Mouse (Mus musculus) megakaryocyte progenitor cell, adult 5-6 weeks (primary cell): ENCODE data around the gene Gadl1. TPM values are rescaled to one million over a fixed set of nuclear protein-coding genes. Genes with fewer than 3 reads are reported as not detected.

Experiments
- ATAC-seq: replicated peaks from 2 replicates; pipeline ENCODE4 v1.8.0; 2016; ENCODE audit warnings: mild to moderate bottlenecking, moderate TSS enrichment, inconsistent platforms; ENCODE audit not compliant: poor library complexity
- total RNA-seq, 2 experiments: library from RNA; stranded (forward) in 1 of 2; stranded (reverse) in 1 of 2; fragments of 157-497, 149-512 nt in 1 of 2; fragments of 200-1000 nt in 1 of 2; gene quantifications; 2 replicates each; pipeline versions ENCODE4 v1.2.3 to v1.2.4; 2015 to 2017

Gene Gadl1
- total RNA-seq, 2 experiments from 2014 or later = 0.22 to 0.71 TPM

DNA sequence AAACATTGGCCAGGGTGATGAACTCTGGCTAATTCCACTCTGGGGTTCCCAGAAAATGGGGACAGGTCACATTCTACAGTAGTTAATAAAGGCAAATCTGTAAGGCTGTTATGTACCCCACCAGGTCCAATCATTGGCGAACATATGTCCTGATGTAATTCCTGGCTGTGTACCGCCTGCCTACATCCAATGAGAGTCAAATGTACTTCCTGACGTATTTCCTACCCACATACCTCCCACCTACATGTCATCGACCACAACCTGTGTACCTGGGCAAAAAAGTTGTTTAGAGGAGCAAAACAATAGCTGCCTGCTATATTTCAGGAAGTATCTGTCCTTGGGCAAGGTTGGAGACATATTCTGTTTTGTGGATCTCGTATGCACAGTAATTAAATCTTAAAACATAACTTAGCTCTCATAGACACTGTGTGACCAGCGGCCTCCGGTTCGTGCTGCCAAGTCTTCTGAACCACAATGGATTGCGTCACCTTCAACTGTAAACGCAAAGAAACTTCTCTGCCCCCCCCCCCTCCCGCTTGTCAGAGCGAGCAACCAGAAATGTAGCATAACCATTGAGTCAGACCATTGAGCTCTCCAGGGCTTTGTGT is 175.2 kb downstream of the Gadl1 start:
- ATAC-seq = peak; percentile 59

DNA sequence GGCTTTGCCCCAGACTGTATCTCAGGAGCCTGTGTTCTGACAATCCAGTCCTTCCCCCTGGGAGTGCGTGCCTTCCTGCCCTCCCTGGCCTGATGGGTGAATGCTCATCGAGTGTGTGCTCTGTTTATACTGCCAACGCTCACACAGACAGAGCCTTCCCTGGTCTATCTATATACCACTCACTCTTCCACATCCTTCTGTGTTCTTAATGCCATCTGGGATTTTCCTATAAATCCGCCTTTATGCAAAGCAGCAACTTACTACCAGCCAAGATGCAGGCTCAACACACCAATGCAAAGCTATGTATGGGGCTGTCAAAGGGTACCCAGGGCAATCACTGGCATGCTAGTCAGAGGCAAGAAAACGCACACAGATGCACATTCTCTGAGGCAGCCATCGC is 176.7 kb downstream of the Gadl1 start:
- ATAC-seq = no peak

DNA sequence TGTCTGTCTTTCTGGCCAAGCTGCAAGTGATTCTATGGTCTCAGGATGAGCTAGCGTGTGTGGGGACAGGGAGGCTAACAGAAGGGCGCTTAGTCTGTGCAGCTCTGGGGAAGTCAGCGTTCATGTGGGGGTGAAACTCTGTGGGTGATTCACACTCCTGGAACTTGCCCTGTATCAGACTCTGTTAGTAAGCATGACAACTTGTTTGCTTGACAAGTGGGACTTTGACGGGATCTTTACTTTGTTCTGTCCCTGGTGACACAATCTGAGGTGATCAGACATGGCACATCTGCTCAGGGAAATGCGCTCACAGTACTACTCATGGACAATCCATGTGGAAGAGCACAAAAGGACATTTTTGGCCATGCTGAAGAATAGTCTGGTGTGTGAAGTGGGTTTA is 178.0 kb downstream of the Gadl1 start:
- ATAC-seq = no peak

GRCm38 (mm10) chr9:116087880-116088279 is 178.6 kb downstream of the Gadl1 start:
- peak; percentile 56 for ATAC-seq

DNA sequence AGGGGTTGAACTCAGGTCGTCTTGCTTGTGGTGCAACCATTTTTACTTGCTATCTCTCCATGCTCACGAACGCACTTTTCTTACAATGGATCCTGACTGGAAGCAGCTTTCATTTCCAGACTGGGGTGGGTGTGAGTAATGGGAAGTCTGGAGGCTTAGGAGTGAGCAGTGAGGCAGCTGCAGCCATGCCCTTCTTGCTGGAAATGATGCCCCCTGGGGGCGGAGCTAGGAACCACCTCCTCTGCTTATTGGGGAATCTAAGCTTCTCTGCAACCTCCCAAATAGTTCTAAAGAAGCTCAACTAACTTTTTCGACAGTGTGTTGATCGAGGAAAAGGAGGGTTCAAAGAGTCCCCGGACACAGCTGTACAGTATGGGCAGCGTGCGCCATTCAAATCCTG is 179.7 kb downstream of the Gadl1 start:
- no peak for ATAC-seq

DNA sequence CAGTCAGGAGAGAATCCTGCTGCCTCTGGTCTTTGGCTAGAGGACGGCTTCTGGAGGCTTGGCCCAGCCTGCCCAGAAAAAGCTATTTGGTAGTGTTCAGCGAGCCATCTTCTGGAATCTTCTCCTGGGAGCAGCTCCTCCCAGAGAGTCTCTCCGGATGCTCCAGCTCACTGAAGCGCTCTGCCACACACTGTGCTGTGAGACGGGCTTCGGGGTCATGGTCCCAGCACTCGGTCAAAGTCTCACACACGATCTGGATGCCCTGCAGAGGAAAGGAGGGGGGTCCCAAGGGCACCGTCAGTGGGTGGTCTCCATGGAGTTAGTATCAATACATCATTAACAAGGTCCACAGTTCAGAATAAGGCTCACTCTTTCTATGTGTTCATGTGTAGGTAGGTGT is 181.0 kb downstream of the Gadl1 start:
- ATAC-seq = no peak

DNA sequence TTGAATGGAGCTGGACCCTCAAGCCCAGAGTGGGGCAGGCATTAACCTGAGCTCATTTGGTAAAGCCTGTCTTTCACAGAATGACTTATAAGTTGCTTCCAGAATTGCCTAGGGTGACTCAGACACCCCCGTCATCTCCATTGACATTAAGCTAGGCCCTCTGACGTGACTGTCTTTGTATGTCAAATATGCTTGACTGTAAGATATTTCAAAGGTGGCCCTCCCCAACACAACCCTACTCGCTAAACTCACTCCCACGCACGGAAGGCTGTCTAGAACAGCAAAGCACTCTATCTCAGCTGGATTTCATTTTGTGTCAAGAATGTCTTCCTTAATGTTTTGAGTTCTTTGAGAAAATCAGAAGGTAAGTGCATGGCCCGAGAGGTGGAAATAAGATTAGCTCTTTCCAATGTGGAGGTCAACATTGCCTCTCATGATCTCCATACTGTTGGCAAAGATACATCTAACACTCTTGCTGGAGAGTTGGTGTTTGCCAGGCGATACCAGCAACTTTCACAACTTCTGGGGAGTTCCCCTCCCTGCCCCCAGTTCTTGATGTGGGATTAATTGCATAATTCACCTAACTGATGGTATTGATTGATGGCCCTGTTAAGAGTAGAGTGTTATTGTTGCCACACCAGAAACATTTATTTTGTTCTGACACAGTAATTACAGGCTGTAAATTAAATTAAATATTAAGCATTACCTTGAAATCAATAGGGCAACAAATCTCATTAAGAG is 182.0 kb downstream of the Gadl1 start:
- peak; percentile 45 for ATAC-seq

- no peak for ATAC-seq
Observed at GRCm38 (mm10) chr9:116091921-116092320, 182.7 kb downstream of the Gadl1 start.

DNA sequence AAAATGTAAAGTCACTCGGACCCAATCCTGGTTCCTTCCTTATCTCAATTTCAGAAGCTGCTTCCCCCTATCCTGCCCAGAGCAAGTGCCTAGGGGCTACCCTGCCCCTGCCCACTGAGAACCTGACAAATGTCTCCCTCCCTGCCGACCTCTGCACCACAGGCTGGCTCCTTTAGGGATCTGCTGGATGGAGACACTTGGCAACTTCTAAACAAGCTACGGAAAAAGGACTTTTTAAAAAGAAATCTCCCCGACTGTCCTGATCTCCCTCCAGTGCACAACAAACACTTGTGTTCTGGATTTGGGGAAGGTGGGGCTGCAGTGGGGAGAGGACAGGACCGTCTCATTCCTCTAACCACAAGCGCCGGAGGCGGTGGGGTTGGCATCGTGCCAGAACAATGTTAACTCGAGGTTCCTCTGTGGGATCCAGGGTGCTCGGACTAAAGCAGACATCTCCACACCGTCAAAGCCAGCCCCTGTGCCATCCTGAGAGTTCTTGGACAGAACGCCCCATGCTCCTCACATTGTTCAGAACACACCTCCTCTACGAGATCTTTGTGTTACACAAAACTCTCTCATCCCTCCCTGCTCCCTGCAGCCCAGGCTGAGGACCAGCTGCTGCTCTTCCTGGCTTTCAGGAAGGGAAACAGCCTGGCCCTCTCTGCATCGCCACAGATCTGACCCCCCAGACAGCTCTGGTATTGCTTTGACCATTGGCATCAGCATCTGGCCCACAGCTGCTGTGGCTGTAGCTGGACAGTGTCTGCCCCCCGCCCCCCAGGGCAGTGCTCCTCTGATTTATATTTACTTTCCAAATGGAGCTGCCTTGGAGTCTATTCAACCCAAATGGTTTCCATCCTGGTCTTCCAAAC is 189.7 kb downstream of the Gadl1 start:
- peak; percentile 65 for ATAC-seq

DNA sequence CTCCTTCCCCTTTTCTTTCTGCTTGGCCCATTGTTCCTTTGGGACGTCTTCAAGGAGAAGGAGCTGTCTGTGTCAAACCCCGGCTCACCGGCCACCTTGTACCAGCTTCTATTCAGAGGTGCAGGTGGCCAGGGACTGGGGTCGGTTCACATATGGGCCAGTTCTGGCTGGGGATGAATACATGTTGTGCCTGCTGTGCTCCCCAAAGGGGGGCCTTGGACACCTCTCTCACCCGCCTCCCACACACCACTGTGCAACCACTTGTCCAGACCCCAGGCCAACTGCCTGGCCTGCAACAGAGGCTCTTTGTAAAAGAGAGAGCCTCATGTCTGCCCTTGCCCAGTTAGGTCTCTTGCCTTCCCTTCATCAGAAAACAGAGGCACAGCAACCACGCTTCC is 190.3 kb downstream of the Gadl1 start:
- ATAC-seq = no peak

GRCm38 (mm10) chr9:116100015-116100414 is 190.8 kb downstream of the Gadl1 start:
- no peak for ATAC-seq

DNA sequence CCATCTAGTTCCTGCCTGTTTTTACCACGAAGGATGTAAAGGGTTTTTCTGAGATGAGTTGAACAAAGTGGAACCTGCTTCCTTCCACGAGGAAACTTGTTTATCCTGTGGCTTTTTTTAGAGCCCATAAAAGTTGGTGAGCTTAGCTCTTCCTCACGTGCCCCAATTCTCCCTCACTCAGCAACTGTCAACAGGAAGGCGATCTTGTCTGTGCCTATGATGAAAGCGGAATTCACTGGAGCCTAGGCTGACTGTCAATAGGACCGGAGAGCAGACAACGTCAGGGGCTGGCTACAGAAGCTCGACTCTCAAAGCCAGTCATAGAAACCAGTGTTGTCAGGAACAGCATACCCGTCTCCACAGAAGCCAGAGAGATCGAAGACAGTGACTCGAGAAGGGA is 192.6 kb downstream of the Gadl1 start:
- ATAC-seq = peak; percentile 50

DNA sequence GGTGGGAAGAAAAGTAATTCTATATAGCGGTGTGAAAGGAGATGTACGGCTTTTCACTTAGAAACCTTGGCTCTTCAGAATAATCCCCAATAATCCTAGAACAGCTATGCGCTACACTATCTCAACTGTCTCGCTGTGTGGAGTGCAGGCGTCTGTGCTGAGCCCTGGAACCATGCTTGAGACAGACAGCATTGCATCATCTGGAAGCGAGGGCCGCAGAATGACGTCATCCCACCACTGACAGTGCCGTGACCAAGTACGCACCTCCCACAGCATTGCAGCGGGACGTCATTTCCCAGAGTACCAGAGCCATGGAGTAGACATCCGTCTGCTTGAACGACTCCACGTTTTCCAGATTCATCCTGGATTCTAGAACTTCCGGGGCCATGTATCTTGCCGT is 195.5 kb downstream of the Gadl1 start:
- peak; percentile 70 for ATAC-seq

DNA sequence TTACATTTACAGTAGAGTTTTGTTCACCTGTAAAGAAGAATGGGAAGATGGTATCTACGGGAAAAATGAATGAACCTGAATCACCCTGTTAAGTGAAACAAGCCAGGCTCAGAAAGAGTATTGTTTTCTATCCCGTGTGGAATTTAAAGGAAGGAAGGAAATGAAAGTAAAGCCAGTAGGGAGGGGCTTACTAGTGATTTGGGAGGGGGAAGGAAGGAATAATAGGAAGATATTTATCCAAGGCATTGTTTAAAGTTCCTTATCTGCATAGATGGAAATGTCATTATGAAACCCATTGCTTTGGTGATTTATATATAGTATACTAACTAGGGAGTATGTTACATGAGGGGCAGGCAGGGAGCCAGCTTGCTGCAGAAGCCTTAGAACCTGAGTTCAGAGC is 199.5 kb downstream of the Gadl1 start:
- ATAC-seq = no peak

DNA sequence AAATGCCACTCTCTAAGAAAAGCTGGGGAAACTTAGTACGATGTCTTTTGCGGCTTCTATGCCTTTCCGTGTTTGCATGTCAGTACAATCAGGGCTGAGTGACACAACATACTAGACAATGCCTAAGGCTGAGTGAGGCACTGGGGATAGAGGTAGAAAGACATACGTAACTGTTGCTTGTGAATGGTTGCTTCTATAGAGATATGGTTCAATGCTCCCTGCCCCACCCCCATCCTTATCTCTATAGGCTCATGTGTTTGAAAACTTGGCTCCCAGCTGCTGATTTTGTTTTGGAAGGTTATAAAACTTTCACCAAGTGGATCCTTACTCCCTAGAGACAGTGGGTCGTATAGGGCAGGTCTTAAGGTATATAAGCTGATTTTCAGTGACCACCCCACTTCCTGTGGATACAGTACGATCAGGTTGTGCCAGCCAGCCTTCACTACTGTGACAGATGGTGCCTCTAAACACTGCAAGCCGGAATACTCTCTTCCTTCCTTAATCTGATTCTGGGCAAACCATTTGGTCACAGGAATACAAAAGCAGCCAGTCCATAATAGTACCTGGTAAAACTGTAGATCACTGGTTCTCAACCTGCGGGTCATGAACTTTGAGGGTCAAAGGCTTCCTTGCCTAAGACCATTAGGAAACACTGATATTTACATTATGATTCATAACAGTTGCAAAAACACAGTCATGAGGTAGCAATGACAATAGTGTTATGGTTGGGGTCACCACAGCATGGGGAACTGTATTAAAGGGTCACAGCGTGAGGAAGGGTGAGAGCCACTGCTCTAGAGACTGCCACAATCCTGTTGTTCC is 202.1 kb downstream of the Gadl1 start:
- peak; percentile 96 for ATAC-seq

GRCm38 (mm10) chr9:116114339-116114738 is 205.1 kb downstream of the Gadl1 start:
- no peak for ATAC-seq

GRCm38 (mm10) chr9:116115875-116116274 is 206.6 kb downstream of the Gadl1 start:
- ATAC-seq = no peak

DNA sequence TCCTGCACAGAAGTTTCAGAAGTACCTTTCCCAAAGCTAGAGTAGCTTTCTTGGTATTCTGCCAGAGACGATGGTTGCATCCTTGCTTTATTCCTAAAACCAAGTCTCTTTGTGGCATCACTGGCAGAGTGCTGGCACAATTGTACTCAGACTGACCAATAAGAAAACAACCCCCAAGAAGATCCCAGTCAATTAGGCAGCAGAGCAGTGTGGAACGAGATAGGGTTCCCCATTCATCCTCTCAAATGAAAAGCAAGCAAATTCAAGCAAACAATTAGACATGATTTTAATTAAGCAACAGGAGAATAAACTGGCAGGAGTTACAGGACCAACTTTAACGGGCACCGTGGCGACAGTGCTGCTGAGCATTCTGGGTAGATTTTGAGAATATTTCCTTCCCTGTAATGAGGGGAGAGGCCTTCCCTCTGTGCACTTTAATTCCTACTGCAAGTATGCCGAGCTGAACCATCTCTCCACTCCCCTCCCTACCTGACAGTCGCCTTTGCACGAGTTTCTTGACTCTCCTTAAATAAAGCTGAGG is 209.1 kb downstream of the Gadl1 start:
- ATAC-seq = no peak

- no peak for ATAC-seq
Observed at GRCm38 (mm10) chr9:116119990-116120389, 210.7 kb downstream of the Gadl1 start.

GRCm38 (mm10) chr9:116121472-116121871 is 212.2 kb downstream of the Gadl1 start:
- ATAC-seq = peak; percentile 32; the same call in 1 of the 2 replicates

- ATAC-seq = no peak
Observed at GRCm38 (mm10) chr9:116122544-116122943, 213.3 kb downstream of the Gadl1 start.
